12 mouse cellular contexts compared by ENCODE assay signal in genomic region chr14:43859465-43859864, GRCm38 (mm10). TPM values are rescaled to one million over a fixed set of nuclear protein-coding genes. Genes with fewer than 3 reads are reported as not detected.
"Had no signal": no experiment of that assay in that cellular context is flagged by ENCODE, and none has a peak within 500 bp of the region (broad histone marks: within the 10 kb centered on the region; RNA-seq: fewer than 3 reads in every experiment).

No protein-coding gene starts in this region.

RNA-seq across cellular contexts. Expression of gene Ear1, which starts 15.9 kb away (rescaled TPM):
- total RNA-seq: layer of hippocampus, adult 8-10 months; layer of hippocampus, postnatal 14 days; left cerebral cortex, adult 18-20 months; left cerebral cortex, postnatal 10 days; megakaryocyte-erythroid progenitor cell, adult 5-6 weeks had no signal
- polyA plus RNA-seq: intestine, embryonic 16.5 days; kidney, embryonic 16.5 days; large intestine, adult 2 months; limb, embryonic 10.5 days; midbrain, embryonic 12.5 days; midbrain, embryonic 16.5 days; stomach, embryonic 14.5 days had no signal
